Mouse (Mus musculus): Measurements from ENCODE around the gene Pml. TPM values are rescaled to one million over a fixed set of nuclear protein-coding genes. Genes with fewer than 3 reads are reported as not detected.

Pml gene
- 20.4 and 21.6 TPM in 2 replicates for polyA plus RNA-seq (2015; fragmentation: Nextera tagmentation; extraction: Ambion mirVana)

DNA sequence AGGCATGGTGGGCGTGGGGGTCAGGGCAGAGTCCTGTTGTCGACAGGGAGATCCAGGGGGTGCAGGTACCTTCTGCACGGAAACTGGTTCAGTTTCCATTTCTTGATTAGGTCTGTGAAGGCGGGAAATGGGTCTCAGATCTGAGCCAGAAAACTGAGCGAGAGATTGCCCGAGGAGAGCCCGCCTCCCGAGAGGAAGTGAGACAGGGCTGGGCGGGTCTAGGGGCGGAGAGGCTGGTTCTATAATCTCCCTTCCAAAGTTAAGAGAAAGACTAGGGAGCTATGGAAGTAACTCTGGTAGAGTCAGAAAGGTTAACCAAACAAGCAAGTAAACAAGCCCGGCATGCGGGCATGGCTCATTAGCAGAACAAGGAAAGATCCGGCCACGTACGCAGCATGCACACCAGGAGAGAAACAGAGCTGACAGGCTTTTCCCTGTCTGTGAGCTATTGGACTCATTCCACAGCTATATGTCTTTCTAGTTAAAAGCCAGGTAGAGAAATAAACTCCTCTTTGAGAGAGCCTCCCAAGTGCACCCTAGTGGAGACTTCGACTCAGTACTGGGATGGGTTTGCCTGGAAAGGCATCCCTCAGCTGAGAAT lies at the start of gene Pml:
Pml (minus strand) TSS at position 195 of the 601 bp plus-strand sequence.
- Histone ChIP-seq H3K4me2 (ENCODE audit: low read depth, low read length) (peak within 1 kb of the TSS; percentile 64), H3K9ac (ENCODE audit: low read length) (peak within 1 kb of the TSS; percentile 85), H3K27ac (ENCODE audit: low read length) (peak within 1 kb of the TSS; percentile 88), H3K9me3 (ENCODE audit: control insufficient read depth, low read length) (no peaks in the 10 kb centered on the region), H3K4me3 (ENCODE audit: low read length) (peak within 1 kb of the TSS; percentile 67), H3K27me3 (ENCODE audit: control insufficient read depth, insufficient read depth, low read depth, low read length) (no peaks in the 10 kb centered on the region), H3K4me1 (replicated peaks; ENCODE audit: control insufficient read depth, insufficient read depth, low read length) (peaks cover 30% of the 10 kb centered on the region), H3K36me3 (ENCODE audit: control insufficient read depth, insufficient read depth, low read length) (no peaks in the 10 kb centered on the region)
- WGBS: under 1% methylated on average over 16 of the region's 16 CpGs
- peak; percentile 75 for ATAC-seq (ENCODE audit: low read depth)

DNA sequence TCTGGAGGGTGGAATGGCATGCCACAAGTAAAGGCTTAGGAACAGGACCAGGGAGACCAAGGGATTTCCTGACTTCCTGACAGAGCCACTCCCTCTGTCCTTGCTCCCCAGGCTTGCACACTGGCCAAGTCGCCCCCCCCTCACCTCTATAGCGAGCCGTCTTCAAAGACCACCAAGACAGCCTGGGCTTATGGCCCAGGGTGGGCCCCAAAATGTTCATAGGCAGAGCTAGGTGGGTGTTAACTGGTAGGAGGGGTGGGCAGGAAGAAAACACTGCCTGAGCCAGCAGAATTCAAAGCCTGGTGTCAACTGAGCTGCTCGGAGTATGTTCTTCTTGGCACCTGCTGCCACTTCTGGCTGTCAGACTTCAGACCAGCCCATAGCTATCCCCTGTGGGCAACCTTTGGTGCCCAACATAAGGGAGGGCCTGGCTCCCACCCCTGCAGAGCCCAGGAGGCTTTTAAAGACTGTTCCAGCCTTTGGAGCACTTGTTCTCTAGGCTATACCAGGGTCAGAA lies 48.4 kb upstream of the Pml start:
- WGBS: 47% methylated on average over 4 of the region's 4 CpGs
- Histone ChIP-seq H3K4me2 (ENCODE audit: low read depth, low read length) (no peak overlapping the region), H3K36me3 (ENCODE audit: control insufficient read depth, insufficient read depth, low read length) (no peaks in the 10 kb centered on the region), H3K9ac (ENCODE audit: low read length) (no peak overlapping the region), H3K4me1 (replicated peaks; ENCODE audit: control insufficient read depth, insufficient read depth, low read length) (peaks cover 25% of the 10 kb centered on the region), H3K27ac (ENCODE audit: low read length) (no peak overlapping the region), H3K4me3 (ENCODE audit: low read length) (no peak overlapping the region), H3K9me3 (ENCODE audit: control insufficient read depth, low read length) (no peaks in the 10 kb centered on the region), H3K27me3 (ENCODE audit: control insufficient read depth, insufficient read depth, low read depth, low read length) (no peaks in the 10 kb centered on the region)
- ATAC-seq (ENCODE audit: low read depth): no peak

DNA sequence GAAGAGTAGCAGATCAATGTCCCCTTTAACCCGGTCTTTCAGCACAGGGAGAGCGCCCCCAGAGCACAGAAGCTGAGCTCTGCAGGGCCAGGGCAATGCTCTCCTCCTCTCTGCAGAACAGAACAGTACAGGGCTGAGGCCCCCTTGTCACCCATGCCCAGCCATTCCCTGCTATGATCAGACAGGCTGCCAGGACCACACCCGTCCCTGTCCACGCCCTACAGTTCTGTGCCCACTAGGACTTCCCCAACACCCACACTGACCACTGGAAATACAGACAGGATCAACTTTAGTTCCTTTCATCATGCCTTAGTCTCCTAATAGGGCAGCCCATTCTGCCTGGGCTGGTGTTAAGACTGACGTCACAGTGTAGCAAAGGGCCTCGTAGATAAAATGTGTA lies 47.5 kb upstream of the Pml start:
- Histone ChIP-seq H3K4me2 (ENCODE audit: low read depth, low read length) (no peak overlapping the region), H3K27ac (ENCODE audit: low read length) (0 out of 2 replicates have a peak overlapping the region, but pooled peaks have one; percentile 24), H3K9me3 (ENCODE audit: control insufficient read depth, low read length) (no peaks in the 10 kb centered on the region), H3K4me3 (ENCODE audit: low read length) (no peak overlapping the region), H3K9ac (ENCODE audit: low read length) (no peak overlapping the region), H3K4me1 (replicated peaks; ENCODE audit: control insufficient read depth, insufficient read depth, low read length) (peaks cover 20% of the 10 kb centered on the region), H3K27me3 (ENCODE audit: control insufficient read depth, insufficient read depth, low read depth, low read length) (no peaks in the 10 kb centered on the region), H3K36me3 (ENCODE audit: control insufficient read depth, insufficient read depth, low read length) (no peaks in the 10 kb centered on the region)
- 65% methylated on average over 6 of the region's 6 CpGs for WGBS
- ATAC-seq (ENCODE audit: low read depth): no peak

DNA sequence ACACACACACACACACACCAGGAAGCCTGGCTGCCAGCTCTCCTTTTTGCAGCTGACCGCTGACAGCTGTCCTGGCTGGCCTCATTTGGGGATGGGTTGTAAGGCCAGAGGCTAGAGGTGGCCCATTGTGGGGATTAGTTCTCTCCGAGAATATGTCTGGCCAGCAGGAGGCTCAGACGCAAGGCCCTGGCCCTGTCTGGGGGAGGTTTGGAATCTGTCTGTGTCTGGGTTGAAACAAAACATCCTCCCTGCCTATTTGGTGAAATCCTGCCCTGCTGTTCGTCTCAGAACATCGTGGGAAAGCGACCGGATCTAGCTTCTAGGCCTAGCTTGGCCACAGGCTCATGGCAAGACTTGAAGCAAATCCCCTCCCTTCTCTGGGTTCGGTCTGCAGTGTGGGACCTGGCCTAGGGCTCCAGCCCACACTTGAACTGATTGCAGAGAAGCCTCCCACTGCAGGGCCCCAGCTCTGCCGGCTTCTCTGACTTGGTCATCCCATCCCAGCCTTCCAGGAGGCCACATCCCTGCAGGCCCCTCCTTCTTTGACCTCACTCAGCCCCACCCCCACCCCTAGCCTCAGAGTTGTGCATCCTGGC lies 46.3 kb upstream of the Pml start:
- Histone ChIP-seq H3K9ac (ENCODE audit: low read length) (peak overlapping the region; percentile 39; the same call in 1 of the 2 replicates), H3K4me1 (replicated peaks; ENCODE audit: control insufficient read depth, insufficient read depth, low read length) (peaks cover 20% of the 10 kb centered on the region), H3K27me3 (ENCODE audit: control insufficient read depth, insufficient read depth, low read depth, low read length) (no peaks in the 10 kb centered on the region), H3K9me3 (ENCODE audit: control insufficient read depth, low read length) (no peaks in the 10 kb centered on the region), H3K36me3 (ENCODE audit: control insufficient read depth, insufficient read depth, low read length) (no peaks in the 10 kb centered on the region), H3K27ac (ENCODE audit: low read length) (peak overlapping the region; percentile 81), H3K4me2 (ENCODE audit: low read depth, low read length) (no peak overlapping the region), H3K4me3 (ENCODE audit: low read length) (no peak overlapping the region)
- ATAC-seq (ENCODE audit: low read depth): peak; percentile 81
- 30% methylated on average over 9 of the region's 9 CpGs for WGBS

DNA sequence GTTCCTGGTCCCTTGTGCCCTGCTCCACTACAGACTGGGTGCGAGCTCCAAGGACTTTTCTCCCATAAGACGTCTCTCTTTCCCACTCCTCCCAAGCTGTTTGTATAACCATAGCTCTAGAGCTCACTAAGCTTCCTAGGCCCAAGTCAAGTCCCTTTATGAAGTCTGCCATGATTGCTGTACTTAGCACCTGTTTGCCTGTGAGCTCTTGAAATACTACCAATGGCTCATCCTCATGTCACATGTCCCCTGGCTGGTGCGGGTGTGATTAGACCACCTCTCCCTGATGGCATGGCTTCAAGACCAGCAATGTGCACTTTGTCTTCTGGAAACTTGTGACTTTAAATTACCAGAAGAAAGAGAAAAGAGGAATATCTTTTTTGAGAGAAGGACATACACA lies 45.8 kb upstream of the Pml start:
- Histone ChIP-seq H3K9me3 (ENCODE audit: control insufficient read depth, low read length) (no peaks in the 10 kb centered on the region), H3K4me3 (ENCODE audit: low read length) (no peak overlapping the region), H3K27ac (ENCODE audit: low read length) (no peak overlapping the region; the same call in 1 of the 2 replicates), H3K36me3 (ENCODE audit: control insufficient read depth, insufficient read depth, low read length) (no peaks in the 10 kb centered on the region), H3K4me2 (ENCODE audit: low read depth, low read length) (no peak overlapping the region), H3K27me3 (ENCODE audit: control insufficient read depth, insufficient read depth, low read depth, low read length) (no peaks in the 10 kb centered on the region), H3K4me1 (replicated peaks; ENCODE audit: control insufficient read depth, insufficient read depth, low read length) (peaks cover 20% of the 10 kb centered on the region), H3K9ac (ENCODE audit: low read length) (no peak overlapping the region)
- 71% methylated on average over 3 of the region's 3 CpGs for WGBS
- ATAC-seq (ENCODE audit: low read depth): no peak

DNA sequence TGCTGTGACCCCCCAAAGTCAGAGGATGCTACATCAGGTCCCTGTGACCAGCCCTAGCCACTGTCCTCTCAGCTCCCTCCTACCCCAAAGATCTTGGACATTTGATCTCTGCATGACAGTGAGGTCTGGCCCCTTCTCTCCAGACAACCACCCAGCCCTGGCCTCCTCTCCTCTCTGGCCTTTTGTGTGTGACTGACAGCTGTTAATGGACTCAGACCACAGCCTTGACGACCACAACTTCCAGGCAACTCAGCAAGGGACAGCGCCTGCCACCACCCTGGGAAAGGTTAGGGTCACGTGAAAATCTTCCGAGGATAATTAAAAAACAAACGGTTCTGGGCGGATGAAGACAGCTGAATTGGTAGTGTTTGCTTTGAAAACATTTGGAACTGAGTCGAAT lies 44.9 kb upstream of the Pml start:
- no peak for ATAC-seq (ENCODE audit: low read depth)
- no peak overlapping the region for H3K4me2 ChIP-seq (ENCODE audit: low read depth, low read length)
- no peaks in the 10 kb centered on the region for H3K27me3 ChIP-seq (ENCODE audit: control insufficient read depth, insufficient read depth, low read depth, low read length)
- H3K4me1 ChIP-seq (replicated peaks; ENCODE audit: control insufficient read depth, insufficient read depth, low read length): peaks cover 17% of the 10 kb centered on the region
- no peak overlapping the region for H3K4me3 ChIP-seq (ENCODE audit: low read length)
- 49% methylated on average over 7 of the region's 7 CpGs for WGBS
- H3K36me3 ChIP-seq (ENCODE audit: control insufficient read depth, insufficient read depth, low read length): no peaks in the 10 kb centered on the region
- no peak overlapping the region for H3K9ac ChIP-seq (ENCODE audit: low read length)
- H3K9me3 ChIP-seq (ENCODE audit: control insufficient read depth, low read length): no peaks in the 10 kb centered on the region
- no peak overlapping the region for H3K27ac ChIP-seq (ENCODE audit: low read length)

DNA sequence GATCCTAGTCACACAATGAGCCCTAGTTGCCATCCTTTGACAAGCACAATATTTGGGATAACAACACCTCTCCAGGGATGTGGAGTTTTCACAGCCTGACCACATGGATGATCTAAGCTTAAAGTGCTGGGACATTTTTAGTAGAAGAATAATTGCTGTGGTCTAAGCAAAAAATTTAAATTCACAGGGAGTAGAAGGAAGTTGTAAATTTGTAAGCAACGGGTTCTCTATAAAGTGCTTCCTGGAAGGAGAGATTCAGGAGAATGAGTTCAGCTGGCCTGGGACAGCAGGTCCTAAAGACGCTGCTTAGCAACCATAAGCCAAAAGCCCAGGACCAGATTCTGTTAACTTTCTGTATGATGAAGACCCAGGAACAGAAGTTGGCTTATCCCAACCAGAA lies 40.3 kb upstream of the Pml start:
- Histone ChIP-seq H3K4me1 (replicated peaks; ENCODE audit: control insufficient read depth, insufficient read depth, low read length) (no peaks in the 10 kb centered on the region), H3K4me2 (ENCODE audit: low read depth, low read length) (no peak overlapping the region), H3K4me3 (ENCODE audit: low read length) (no peak overlapping the region), H3K36me3 (ENCODE audit: control insufficient read depth, insufficient read depth, low read length) (no peaks in the 10 kb centered on the region), H3K27ac (ENCODE audit: low read length) (no peak overlapping the region), H3K9ac (ENCODE audit: low read length) (no peak overlapping the region), H3K9me3 (ENCODE audit: control insufficient read depth, low read length) (no peaks in the 10 kb centered on the region), H3K27me3 (ENCODE audit: control insufficient read depth, insufficient read depth, low read depth, low read length) (no peaks in the 10 kb centered on the region)
- 74% methylated on average over 2 of the region's 2 CpGs for WGBS
- no peak for ATAC-seq (ENCODE audit: low read depth)

DNA sequence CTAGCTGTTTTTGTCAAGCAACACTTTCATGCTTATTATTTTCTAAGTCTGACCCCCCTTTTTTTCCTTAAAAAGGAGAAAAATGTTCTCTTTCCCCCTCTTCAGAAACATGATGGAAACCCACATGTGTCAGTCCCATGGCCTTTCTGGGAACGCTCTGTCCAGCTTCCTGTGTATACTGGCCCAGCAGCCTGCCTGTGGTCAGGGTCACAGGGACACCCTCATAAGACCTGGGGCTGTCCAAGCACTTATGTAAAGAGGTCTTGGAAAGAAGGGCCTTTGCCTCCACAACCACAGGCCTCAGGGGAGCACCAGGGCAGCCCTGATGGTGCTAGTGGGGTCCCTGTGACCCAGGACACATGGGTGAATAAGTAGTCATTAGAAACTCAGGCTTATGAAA lies 39.5 kb upstream of the Pml start:
- Histone ChIP-seq H3K4me3 (ENCODE audit: low read length) (no peak overlapping the region), H3K36me3 (ENCODE audit: control insufficient read depth, insufficient read depth, low read length) (no peaks in the 10 kb centered on the region), H3K4me1 (replicated peaks; ENCODE audit: control insufficient read depth, insufficient read depth, low read length) (no peaks in the 10 kb centered on the region), H3K27ac (ENCODE audit: low read length) (no peak overlapping the region), H3K4me2 (ENCODE audit: low read depth, low read length) (no peak overlapping the region), H3K27me3 (ENCODE audit: control insufficient read depth, insufficient read depth, low read depth, low read length) (no peaks in the 10 kb centered on the region), H3K9ac (ENCODE audit: low read length) (no peak overlapping the region), H3K9me3 (ENCODE audit: control insufficient read depth, low read length) (no peaks in the 10 kb centered on the region)
- no peak for ATAC-seq (ENCODE audit: low read depth)
- WGBS: 81% methylated on average over 1 of the region's 1 CpGs

DNA sequence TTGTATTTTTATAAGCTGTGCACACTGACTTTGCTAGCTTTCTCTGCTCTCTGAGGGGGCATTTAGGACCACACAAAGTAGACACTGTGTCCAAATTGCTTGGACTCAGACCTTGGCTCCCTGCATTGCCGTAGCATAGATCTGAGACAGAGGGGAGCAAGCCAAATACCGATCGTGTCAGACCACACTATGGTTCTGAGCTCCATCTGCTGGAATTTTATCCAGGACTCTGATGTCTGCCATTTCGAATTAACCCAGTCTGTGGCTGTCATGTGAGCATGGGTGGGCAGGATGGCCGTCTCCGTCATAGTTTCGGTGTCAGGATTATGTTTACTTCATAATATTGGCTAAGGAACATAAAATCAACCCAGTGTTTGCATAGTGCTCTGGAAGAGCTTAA lies 33.8 kb upstream of the Pml start:
- Histone ChIP-seq H3K9ac (ENCODE audit: low read length) (no peak overlapping the region), H3K4me3 (ENCODE audit: low read length) (no peak overlapping the region), H3K36me3 (ENCODE audit: control insufficient read depth, insufficient read depth, low read length) (no peaks in the 10 kb centered on the region), H3K4me1 (replicated peaks; ENCODE audit: control insufficient read depth, insufficient read depth, low read length) (peaks cover 8% of the 10 kb centered on the region), H3K27me3 (ENCODE audit: control insufficient read depth, insufficient read depth, low read depth, low read length) (no peaks in the 10 kb centered on the region), H3K4me2 (ENCODE audit: low read depth, low read length) (0 out of 2 replicates have a peak overlapping the region, but pooled peaks have one; percentile 4), H3K9me3 (ENCODE audit: control insufficient read depth, low read length) (no peaks in the 10 kb centered on the region), H3K27ac (ENCODE audit: low read length) (peak overlapping the region; percentile 38)
- WGBS: 24% methylated on average over 7 of the region's 7 CpGs
- ATAC-seq (ENCODE audit: low read depth): peak; percentile 64

Measured in lung, embryonic 16.5 days (tissue).